Mouse (Mus musculus) cortical plate, adult 2 months (tissue): ENCODE data around the gene Igfbp3.

Experiments
- CTCF ChIP-seq: fragments of 200-500 bp; IDR thresholded peaks from 2 replicates; pipeline ENCODE4 v1.5.1; 2011; ENCODE audit warnings: mild to moderate bottlenecking, control low read depth, low read length; ENCODE audit not compliant: insufficient read depth; ENCODE audit errors: extremely low read depth
- POLR2A ChIP-seq: fragments of 200-500 bp; IDR thresholded peaks from 2 replicates; pipeline ENCODE4 v1.6.1; 2011; ENCODE audit warnings: mild to moderate bottlenecking, low read length, control low read depth; ENCODE audit not compliant: insufficient read depth; ENCODE audit errors: extremely low read depth

DNA sequence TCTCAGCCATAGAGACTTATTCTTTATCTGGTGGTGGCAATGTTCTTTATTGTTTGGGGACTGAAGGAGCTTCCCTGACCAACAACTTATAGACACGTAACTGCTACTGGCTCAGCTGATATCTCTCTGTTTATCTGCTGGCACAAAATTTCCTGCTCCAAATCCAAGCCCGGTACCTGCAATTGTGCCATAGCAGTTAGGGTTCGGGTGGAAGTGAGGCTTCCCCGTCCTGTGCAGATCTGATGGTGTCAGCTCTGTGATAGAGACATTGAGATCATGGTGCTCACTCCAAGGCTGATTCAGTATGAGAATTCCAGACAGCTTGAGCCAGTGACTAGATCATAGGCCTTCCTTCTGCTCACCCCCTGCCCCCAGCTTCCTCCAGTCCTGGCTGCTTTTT lies 18.2 kb upstream of the Igfbp3 start:
- TF ChIP-seq POLR2A (no peak), CTCF (no peak)
